Mouse (Mus musculus) liver, adult 2 months (tissue): ENCODE results near the gene Kctd7. TPM values are rescaled to one million over a fixed set of nuclear protein-coding genes. Genes with fewer than 3 reads are reported as not detected.

ENCODE experiments used
- DNase-seq: peaks from one replicate; pipeline ENCODE4 v3.0.0-alpha.2; 2011; ENCODE audit warnings: low read depth, low spot score; ENCODE audit errors: extremely low read depth
- H3K27ac ChIP-seq: fragments of 200-500 bp; replicated peaks from 2 replicates; pipeline ENCODE4 v1.5.1; 2012; ENCODE audit warnings: low read depth, mild to moderate bottlenecking, control low read depth, inconsistent platforms, low read length; ENCODE audit not compliant: insufficient read depth
- H3K27me3 ChIP-seq: fragments of 200-500 bp; 2 replicates; pipeline ENCODE4 v1.6.1; 2012; ENCODE audit warnings: mild to moderate bottlenecking, moderate library complexity, low read length, inconsistent platforms; ENCODE audit not compliant: control insufficient read depth, insufficient read depth
- H3K36me3 ChIP-seq: fragments of 200-500 bp; 2 replicates; pipeline ENCODE4 v1.6.1; 2012; ENCODE audit warnings: low read length, inconsistent platforms; ENCODE audit not compliant: control insufficient read depth, insufficient read depth
- H3K4me1 ChIP-seq: fragments of 200-500 bp; 2 replicates; pipeline ENCODE4 v1.6.1; 2011; ENCODE audit warnings: low read length; ENCODE audit not compliant: control insufficient read depth, insufficient read depth
- H3K4me3 ChIP-seq: fragments of 200-500 bp; 2 replicates; pipeline ENCODE4 v1.5.1; 2011; ENCODE audit warnings: low read depth, mild to moderate bottlenecking, control low read depth, low read length, moderate library complexity; ENCODE audit not compliant: insufficient read depth
- H3K79me2 ChIP-seq: fragments of 200-500 bp; 2 replicates; pipeline ENCODE4 v1.6.1; 2012; ENCODE audit warnings: inconsistent platforms, mild to moderate bottlenecking, low read length, moderate library complexity; ENCODE audit not compliant: control insufficient read depth, insufficient read depth
- H3K9ac ChIP-seq: fragments of 200-500 bp; 2 replicates; pipeline ENCODE4 v1.6.1; 2012; ENCODE audit warnings: low read depth, mild to moderate bottlenecking, control low read depth, inconsistent platforms, low read length
- CTCF ChIP-seq: fragments of 200-500 bp; IDR thresholded peaks from 2 replicates; pipeline ENCODE4 v1.5.1; 2011; ENCODE audit warnings: low read depth, low read length, control low read depth
- POLR2A ChIP-seq: fragments of 200-500 bp; IDR thresholded peaks from 2 replicates; pipeline ENCODE4 v1.6.1; 2011; ENCODE audit warnings: low read length, control low read depth; ENCODE audit not compliant: insufficient read depth; ENCODE audit errors: extremely low read depth
- WGBS: fragments of 180-500 bp; shearing (Covaris S2); methylation state at CpG from one replicate; pipeline ENCODE4 v1.1.7; 2018; 5-methylcytosine and 5-hydroxymethylcytosine counted together
- polyA plus RNA-seq: library from polyadenylated mRNA; depleted of rRNA; stranded (reverse); fragments of >200 nt; gene quantifications from 2 replicates; pipeline ENCODE4 v1.2.3, GENCODE M21; 2012
- total RNA-seq: library from RNA; depleted of rRNA; stranded (reverse); fragments of >200 nt; gene quantifications from 2 replicates; pipeline ENCODE4 v1.2.3, GENCODE M21; 2014

Kctd7 gene
- total and polyA plus RNA-seq, 2 experiments: 2.0 to 4.0 TPM

DNA sequence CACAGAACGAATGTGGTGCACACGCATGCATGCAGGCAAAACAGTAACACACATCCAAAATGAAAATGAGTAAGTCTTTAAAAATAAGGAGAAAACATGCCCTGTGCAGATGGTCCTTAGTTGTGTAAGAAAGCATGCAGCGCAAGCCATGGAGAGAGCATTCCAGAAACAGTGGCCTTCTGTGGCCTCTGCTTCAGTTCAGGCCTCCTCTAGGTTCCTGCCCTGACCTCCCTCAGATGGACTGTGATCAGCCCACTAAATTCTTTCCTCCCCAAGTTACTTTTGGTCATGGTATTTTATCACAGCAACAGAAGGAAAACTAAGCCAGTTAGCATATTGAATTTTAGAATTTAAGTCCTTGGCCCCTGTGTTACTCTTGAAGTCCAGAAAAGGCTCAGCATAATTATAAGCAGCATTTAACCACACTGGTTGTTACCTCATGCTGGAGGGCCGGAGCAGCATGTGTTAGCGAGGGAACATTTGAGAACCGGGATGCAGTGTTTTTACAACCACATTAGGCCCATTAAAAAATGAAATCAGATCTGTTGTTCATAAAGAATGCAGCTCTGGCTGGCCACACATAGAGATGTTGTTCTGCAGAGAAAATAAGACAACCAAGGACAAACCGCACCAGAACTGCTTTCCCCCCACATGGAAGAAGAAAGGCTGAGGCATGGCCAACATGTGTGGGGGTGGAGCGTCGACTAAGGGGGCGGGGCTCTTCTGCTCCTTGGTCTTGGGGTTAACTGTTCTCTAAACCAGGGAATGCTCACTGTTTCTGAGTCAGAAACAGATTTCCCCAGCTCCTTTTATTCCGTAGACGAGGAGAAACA lies 33.8 kb upstream of the Kctd7 start:
- H3K4me1 ChIP-seq: no peaks in the 10 kb centered on the region
- H3K9ac ChIP-seq: no peak overlapping the region
- no peak overlapping the region; the same call in 1 of the 2 replicates for H3K27ac ChIP-seq
- 87% methylated on average over 12 of the region's 12 CpGs for WGBS
- peaks cover 4% of the 10 kb centered on the region; the same call in 1 of the 2 replicates for H3K79me2 ChIP-seq
- H3K27me3 ChIP-seq: no peaks in the 10 kb centered on the region
- peaks cover 20% of the 10 kb centered on the region for H3K36me3 ChIP-seq
- peak; percentile 14 for DNase-seq
- H3K4me3 ChIP-seq: no peak overlapping the region
- TF ChIP-seq CTCF (no peak), POLR2A (no peak)

DNA sequence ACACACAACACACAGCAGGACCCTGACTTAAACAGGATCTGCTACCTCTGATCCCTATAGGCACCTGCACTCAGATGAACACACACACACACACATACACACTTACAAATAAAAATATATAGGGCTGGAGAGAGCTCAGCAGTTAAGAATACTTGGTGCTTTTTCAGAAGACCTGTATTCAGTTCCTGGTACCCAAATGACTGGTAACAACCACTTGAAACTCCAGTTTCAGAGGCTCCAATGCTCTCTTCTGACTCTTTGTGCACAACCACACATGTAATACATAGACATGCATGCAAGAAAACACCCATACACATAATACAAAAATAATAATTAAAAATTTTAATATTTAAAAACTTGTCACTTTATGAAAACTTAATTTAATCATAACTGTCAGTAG lies 32.0 kb upstream of the Kctd7 start:
- H3K27ac ChIP-seq: no peak overlapping the region
- no peaks in the 10 kb centered on the region for H3K4me1 ChIP-seq
- peaks cover 22% of the 10 kb centered on the region for H3K36me3 ChIP-seq
- no peak for TF ChIP-seq POLR2A
- TF ChIP-seq CTCF: no peak
- H3K79me2 ChIP-seq: peaks cover 8% of the 10 kb centered on the region; the same call in 1 of the 2 replicates
- DNase-seq: no peak
- H3K27me3 ChIP-seq: no peaks in the 10 kb centered on the region
- no peak overlapping the region for H3K4me3 ChIP-seq
- no peak overlapping the region for H3K9ac ChIP-seq

GRCm38 (mm10) chr5:130116116-130116515 lies 28.5 kb upstream of the Kctd7 start:
- DNase-seq: no peak
- TF ChIP-seq CTCF (no peak), POLR2A (no peak)
- Histone ChIP-seq H3K4me1 (no peaks in the 10 kb centered on the region), H3K9ac (no peak overlapping the region), H3K36me3 (peaks cover 14% of the 10 kb centered on the region), H3K4me3 (no peak overlapping the region), H3K27me3 (no peaks in the 10 kb centered on the region), H3K27ac (no peak overlapping the region), H3K79me2 (peaks cover 8% of the 10 kb centered on the region; the same call in 1 of the 2 replicates)
- 95% methylated on average over 12 of the region's 12 CpGs for WGBS

DNA sequence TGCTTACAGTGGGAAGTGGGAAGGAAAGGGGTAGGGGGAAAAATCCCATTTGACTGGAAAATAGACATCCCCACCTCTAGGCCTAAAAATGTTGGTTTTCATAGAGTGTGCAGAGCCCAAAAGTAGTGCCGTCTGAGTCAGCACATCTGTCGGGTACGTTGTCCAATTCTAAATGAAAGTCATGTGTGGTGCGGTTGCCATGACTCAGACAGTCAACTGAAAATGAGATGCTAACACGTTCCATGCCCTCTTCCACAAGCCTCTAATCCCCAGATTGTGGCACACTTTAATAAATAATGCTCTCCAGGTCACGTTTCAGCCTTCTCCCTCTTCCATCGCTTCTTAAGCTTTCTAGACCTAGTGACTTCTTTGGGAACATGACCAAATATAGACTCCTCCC lies 27.8 kb upstream of the Kctd7 start:
- no peak for DNase-seq
- no peak for TF ChIP-seq POLR2A
- TF ChIP-seq CTCF: no peak
- H3K79me2 ChIP-seq: peaks cover 8% of the 10 kb centered on the region; the same call in 1 of the 2 replicates
- H3K27ac ChIP-seq: no peak overlapping the region
- no peak overlapping the region for H3K4me3 ChIP-seq
- H3K4me1 ChIP-seq: no peaks in the 10 kb centered on the region
- peaks cover 14% of the 10 kb centered on the region for H3K36me3 ChIP-seq
- no peak overlapping the region for H3K9ac ChIP-seq
- WGBS: 93% methylated on average over 7 of the region's 7 CpGs
- no peaks in the 10 kb centered on the region for H3K27me3 ChIP-seq

GRCm38 (mm10) chr5:130117932-130118331 lies 26.7 kb upstream of the Kctd7 start:
- Histone ChIP-seq H3K36me3 (peaks cover 14% of the 10 kb centered on the region), H3K79me2 (peaks cover 8% of the 10 kb centered on the region; the same call in 1 of the 2 replicates), H3K4me3 (no peak overlapping the region), H3K4me1 (no peaks in the 10 kb centered on the region), H3K27ac (no peak overlapping the region), H3K27me3 (no peaks in the 10 kb centered on the region), H3K9ac (no peak overlapping the region)
- DNase-seq: no peak
- TF ChIP-seq POLR2A (no peak), CTCF (no peak)
- 88% methylated on average over 6 of the region's 6 CpGs for WGBS

GRCm38 (mm10) chr5:130119236-130119635 lies 25.4 kb upstream of the Kctd7 start:
- no peaks in the 10 kb centered on the region for H3K4me1 ChIP-seq
- peak; percentile 38 for DNase-seq
- peaks cover 13% of the 10 kb centered on the region for H3K36me3 ChIP-seq
- no peaks in the 10 kb centered on the region for H3K27me3 ChIP-seq
- H3K27ac ChIP-seq: 0 out of 2 replicates have a peak overlapping the region, but pooled peaks have one; percentile 16
- no peak overlapping the region for H3K4me3 ChIP-seq
- WGBS: 76% methylated on average over 3 of the region's 3 CpGs
- no peak for TF ChIP-seq CTCF
- no peak for TF ChIP-seq POLR2A
- no peak overlapping the region for H3K9ac ChIP-seq
- peaks cover 8% of the 10 kb centered on the region; the same call in 1 of the 2 replicates for H3K79me2 ChIP-seq
